Mouse (Mus musculus) ES-E14 (cell line): ENCODE measurements around the gene Sfrp5.

Experiments used
- ZC3H11A ChIP-seq: IDR thresholded peaks from 2 replicates; pipeline ENCODE4 v1.6.1; 2012; ENCODE audit warnings: low read depth, mild to moderate bottlenecking, inconsistent platforms, low read length, borderline replicate concordance
- ZNF384 ChIP-seq: IDR thresholded peaks from 2 replicates; pipeline ENCODE4 v1.6.1; 2012; ENCODE audit warnings: low read depth, low read length, inconsistent platforms

GRCm38 (mm10) chr19:42240881-42241280, 38.8 kb upstream of the Sfrp5 start:
- no peak for TF ChIP-seq ZC3H11A
- TF ChIP-seq ZNF384 = no peak
